8 mouse cellular contexts compared by ENCODE assay signal in the genomic region with DNA sequence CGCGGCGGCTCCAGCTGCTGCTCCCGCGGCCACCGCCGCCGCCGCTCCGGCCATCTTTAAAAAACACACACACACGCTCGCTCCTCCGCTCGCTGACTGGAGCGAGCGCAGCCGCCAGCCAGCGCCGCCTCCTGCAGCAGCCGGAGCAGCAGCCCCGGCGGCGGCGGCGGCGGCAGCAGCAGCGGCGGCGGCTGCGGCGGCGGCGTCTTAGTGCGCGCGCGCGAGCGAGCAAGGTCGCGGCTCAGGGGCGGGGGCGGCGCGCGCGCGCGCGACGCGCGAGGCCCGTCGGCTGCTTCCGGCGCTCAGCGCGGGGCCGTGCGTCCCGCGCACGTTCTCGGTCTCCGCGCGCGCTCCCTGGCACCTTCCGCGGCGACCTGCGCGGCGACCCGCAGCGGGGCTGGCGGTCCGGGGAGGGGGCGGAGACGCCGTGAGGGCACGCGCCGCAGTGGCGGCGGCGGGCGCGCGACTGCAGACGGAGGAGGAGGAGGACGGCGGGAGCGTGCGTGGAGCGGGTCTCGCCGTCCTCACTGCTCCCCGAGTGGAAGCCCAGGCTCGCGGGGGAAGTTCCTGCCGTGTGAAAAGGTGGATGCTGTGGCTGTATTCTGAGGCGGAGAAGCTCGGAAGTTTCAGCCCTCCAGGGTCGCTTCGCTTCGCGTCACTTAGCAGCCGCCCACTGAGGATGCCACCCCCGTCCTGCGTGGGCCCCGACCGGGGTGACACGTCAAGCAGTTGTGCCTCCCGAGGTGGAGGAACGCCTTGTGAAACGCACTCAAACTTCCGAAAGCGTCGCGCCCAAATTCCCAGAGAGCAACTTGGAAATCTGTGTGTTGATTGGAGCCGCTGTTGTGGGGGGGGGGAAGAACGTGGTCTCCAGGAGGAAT. TPM values are rescaled to one million over a fixed set of nuclear protein-coding genes. Genes with fewer than 3 reads are reported as not detected.
DNase-seq lines count a peak whose midpoint lies in the region; ATAC-seq and TF ChIP-seq lines count a peak whose summit lies in the region.

A gene (minus strand): TSS at position 209 of the 881 bp plus-strand sequence.

- under 1% methylated on average over 60 of the region's 124 CpGs for WGBS in heart, embryonic 13.5 days
- WGBS in kidney, postnatal 0 days, result under 1% methylated on average over 103 of the region's 124 CpGs
- WGBS in liver, embryonic 11.5 days, result under 1% methylated on average over 99 of the region's 124 CpGs

- H3K27ac ChIP-seq in heart, embryonic 13.5 days (replicated peaks), result peak within 1 kb of the TSS; percentile 98
- peak within 1 kb of the TSS; percentile 98 for H3K27ac ChIP-seq in kidney, postnatal 0 days
- H3K27ac ChIP-seq in liver, embryonic 11.5 days (ENCODE audit: low read depth, low read length), result peak within 1 kb of the TSS; percentile 83

- peaks cover 16% of the 10 kb centered on the region for H3K79me2 ChIP-seq in myocyte (ENCODE audit: control insufficient read depth, insufficient read depth)

- peak within 1 kb of the TSS; percentile 98 for H3K9ac ChIP-seq in heart, embryonic 13.5 days
- H3K9ac ChIP-seq in kidney, postnatal 0 days (ENCODE audit: low read depth, low read length), result peak within 1 kb of the TSS; percentile 99
- peak within 1 kb of the TSS; percentile 86 for H3K9ac ChIP-seq in liver, embryonic 11.5 days (ENCODE audit: low read depth, low read length)

- peak within 1 kb of the TSS; percentile 83 for H3K4me2 ChIP-seq in heart, embryonic 13.5 days
- peak within 1 kb of the TSS; percentile 74 for H3K4me2 ChIP-seq in kidney, postnatal 0 days (ENCODE audit: low read length)
- H3K4me2 ChIP-seq in liver, embryonic 11.5 days, result peak within 1 kb of the TSS; percentile 91
- peak within 1 kb of the TSS; percentile 65 for H3K4me2 ChIP-seq in myocyte (ENCODE audit: low read depth)

- H3K4me1 ChIP-seq in heart, embryonic 13.5 days, result peaks cover 22% of the 10 kb centered on the region
- H3K4me1 ChIP-seq in kidney, postnatal 0 days (replicated peaks; ENCODE audit: insufficient read depth, low read length), result no peaks in the 10 kb centered on the region
- H3K4me1 ChIP-seq in liver, embryonic 11.5 days (replicated peaks; ENCODE audit: control insufficient read depth, insufficient read depth, low read length), result peaks cover 12% of the 10 kb centered on the region

- TF ChIP-seq POLR2A in myocyte (IDR thresholded peaks at IDR 0.05; ENCODE audit: insufficient read length, low read depth), result peak; percentile 72

- peak within 1 kb of the TSS; percentile 92 for H3K4me3 ChIP-seq in heart, embryonic 13.5 days
- H3K4me3 ChIP-seq in kidney, postnatal 0 days (replicated peaks; ENCODE audit: low read depth, low read length), result peak within 1 kb of the TSS; percentile 99
- peak within 1 kb of the TSS; percentile 91 for H3K4me3 ChIP-seq in liver, embryonic 11.5 days (ENCODE audit: low read depth, low read length)
- H3K4me3 ChIP-seq in myocyte, result peak within 1 kb of the TSS; percentile 38

- no peaks in the 10 kb centered on the region for H3K9me3 ChIP-seq in heart, embryonic 13.5 days
- H3K9me3 ChIP-seq in kidney, postnatal 0 days (replicated peaks; ENCODE audit: low read length), result no peaks in the 10 kb centered on the region
- H3K9me3 ChIP-seq in liver, embryonic 11.5 days (ENCODE audit: control insufficient read depth, low read length), result no peaks in the 10 kb centered on the region

- no peaks in the 10 kb centered on the region for H3K36me3 ChIP-seq in heart, embryonic 13.5 days
- no peaks in the 10 kb centered on the region for H3K36me3 ChIP-seq in kidney, postnatal 0 days (ENCODE audit: insufficient read depth, low read length)
- no peaks in the 10 kb centered on the region for H3K36me3 ChIP-seq in liver, embryonic 11.5 days (ENCODE audit: control insufficient read depth, insufficient read depth, low read length)
- H3K36me3 ChIP-seq in myocyte (ENCODE audit: control insufficient read depth, insufficient read depth), result no peaks in the 10 kb centered on the region

- peak within 1 kb of the TSS; percentile 99 for H3ac ChIP-seq in myocyte (ENCODE audit: control insufficient read depth, insufficient read length)

- H3K27me3 ChIP-seq in heart, embryonic 13.5 days (replicated peaks), result no peaks in the 10 kb centered on the region
- no peaks in the 10 kb centered on the region for H3K27me3 ChIP-seq in kidney, postnatal 0 days (ENCODE audit: insufficient read depth, low read length)
- H3K27me3 ChIP-seq in liver, embryonic 11.5 days (replicated peaks; ENCODE audit: control insufficient read depth, insufficient read depth, low read length), result 0 out of 2 replicates have a peak, but pooled peaks cover 2% of the 10 kb centered on the region
- H3K27me3 ChIP-seq in myocyte (ENCODE audit: control insufficient read depth, insufficient read depth, insufficient read length), result no peaks in the 10 kb centered on the region

- DNase-seq in CD4-positive helper T cell, adult 2 months (ENCODE audit: low read depth, low spot score), result peak; percentile 95
- peak; percentile 77 for DNase-seq in brain, embryonic 18.5 days (ENCODE audit: low read depth, low spot score)
- peak; percentile 92 for DNase-seq in kidney, postnatal 0 days (ENCODE audit: low spot score)
- peak; percentile 83 for DNase-seq in liver, embryonic 11.5 days (ENCODE audit: low spot score)
- peak; percentile 83 to 92 for DNase-seq in spleen, postnatal 4 days (ENCODE audit: low spot score in 2 of 2)

- peak; percentile 60 for ATAC-seq in erythroid progenitor cell, adult 5-6 weeks (replicated peaks; ENCODE audit: low FRiP score, poor library complexity, severe bottlenecking)
- ATAC-seq in heart, embryonic 13.5 days (ENCODE audit: extremely low read depth, insufficient number of reproducible peaks, low FRiP score, low TSS enrichment), result peak; percentile 84
- peak; percentile 87 for ATAC-seq in kidney, postnatal 0 days (replicated peaks; ENCODE audit: low FRiP score, low read depth)
- peak; percentile 74 for ATAC-seq in liver, embryonic 11.5 days (replicated peaks; ENCODE audit: low FRiP score)

- TF ChIP-seq CTCF in kidney, postnatal 0 days (IDR thresholded peaks at IDR 0.05; ENCODE audit: low read depth), result 0 out of 2 replicates have a peak, but pooled peaks have one; percentile 9

TF ChIP-seq in myocyte, 11 proteins besides CTCF, POLR2A, EP300 and RAD21:
- peak in 2 of 3 experiments; percentile 5 to 19 for TF ChIP-seq MYOG (IDR thresholded peaks at IDR 0.05; ENCODE audit: control insufficient read depth in 1 of 3, insufficient read depth in 1 of 3, insufficient read length in 2 of 3, low read depth in 2 of 3)
- TF ChIP-seq POLR2AphosphoS2 (IDR thresholded peaks at IDR 0.05; ENCODE audit: insufficient read length, low read depth), result peak; percentile 21
- peak in 1 of 3 experiments; percentile 11 for TF ChIP-seq MYOD1 (IDR thresholded peaks at IDR 0.05; ENCODE audit: control insufficient read depth in 1 of 3, insufficient read length in 2 of 3, low read depth in 2 of 3)
- no peak for TF ChIP-seq CEBPB (IDR thresholded peaks at IDR 0.05; ENCODE audit: insufficient read depth, poor library complexity, severe bottlenecking)

RNA-seq across cellular contexts. Expression of the gene that starts here (rescaled TPM):
- total RNA-seq in erythroid progenitor cell, adult 5-6 weeks (2015; ENCODE audit: low replicate concordance), result 98.7 and 110 TPM in 2 replicates
- 147 and 169 TPM in 2 replicates for total RNA-seq in erythroid progenitor cell, adult 5-6 weeks (2017; ENCODE audit: low replicate concordance)
- 3.6 and 3.7 TPM in 2 replicates for polyA plus RNA-seq in heart, embryonic 13.5 days (2015; fragmentation: Nextera tagmentation; extraction: Ambion mirVana)
- polyA plus RNA-seq in kidney, postnatal 0 days (2015; fragmentation: Nextera tagmentation; extraction: Ambion mirVana), result 3.9 and 4.3 TPM in 2 replicates
- 7.3 and 8.5 TPM in 2 replicates for polyA plus RNA-seq in liver, embryonic 11.5 days (2014; fragmentation: Nextera tagmentation; extraction: Ambion mirVana)
- 2.8 TPM for polyA plus RNA-seq in myocyte (2012; fragmentation: generic; extraction: Trizol)

Comparison
In these comparisons a context has a peak if more than half of its experiments do, and no peak if none do; other contexts are left out.
1. Peak in every context shown above with its lines: DNase-seq, ATAC-seq, H3K4me3 ChIP-seq and H3K27ac ChIP-seq.
2. H3K4me3 ChIP-seq: peak in every context shown above with its lines; median percentile 99 in kidney, postnatal 0 days; 92 in heart, embryonic 13.5 days; 91 in liver, embryonic 11.5 days; 38 in myocyte.